Mouse (Mus musculus): ENCODE measurements around the gene Olfr313. TPM values are rescaled to one million over a fixed set of nuclear protein-coding genes. Genes with fewer than 3 reads are reported as not detected.

Gene Olfr313
- polyA plus RNA-seq, 1 experiment = not detected

- TF ChIP-seq USF1 (IDR thresholded peaks at IDR 0.05; ENCODE audit: low read depth) = no peak
- no peak for TF ChIP-seq CEBPB (IDR thresholded peaks at IDR 0.05; ENCODE audit: low read depth)
- no peak for TF ChIP-seq MYOG (IDR thresholded peaks at IDR 0.05; ENCODE audit: control insufficient read depth, extremely low read depth, insufficient read length)
- no peaks in the 10 kb centered on the region for H3K79me2 ChIP-seq (ENCODE audit: control insufficient read depth, insufficient read depth)
- H3K27me3 ChIP-seq (ENCODE audit: control insufficient read depth, insufficient read depth, insufficient read length) = no peaks in the 10 kb centered on the region
- H3K36me3 ChIP-seq (ENCODE audit: control insufficient read depth, insufficient read depth) = no peaks in the 10 kb centered on the region
- H3ac ChIP-seq (ENCODE audit: control insufficient read depth, insufficient read length, low read depth) = no peak overlapping the region
- no peak overlapping the region for H3K4me3 ChIP-seq (ENCODE audit: insufficient read depth, poor library complexity, severe bottlenecking)
- H3K79me3 ChIP-seq (ENCODE audit: low read depth) = no peaks in the 10 kb centered on the region
Measured at GRCm38 (mm10) chr11:58789532-58789931, 25.3 kb upstream of the Olfr313 start.

GRCm38 (mm10) chr11:58790053-58790452, 24.7 kb upstream of the Olfr313 start:
- TF ChIP-seq CEBPB (IDR thresholded peaks at IDR 0.05; ENCODE audit: low read depth) (no peak), MAX (IDR thresholded peaks at IDR 0.05) (no peak), CTCF (IDR thresholded peaks at IDR 0.05; ENCODE audit: control insufficient read depth, insufficient read depth, insufficient read length) (no peak), MYOG (IDR thresholded peaks at IDR 0.05; ENCODE audit: control insufficient read depth, extremely low read depth, insufficient read length) (no peak), USF1 (IDR thresholded peaks at IDR 0.05; ENCODE audit: low read depth) (no peak), MYOD1 (IDR thresholded peaks at IDR 0.05; ENCODE audit: control insufficient read depth, insufficient read length, low read depth) (no peak), FOSL1 (IDR thresholded peaks at IDR 0.05; ENCODE audit: insufficient read depth, low read length, poor library complexity, severe bottlenecking) (no peak)
- Histone ChIP-seq H3K79me2 (ENCODE audit: control insufficient read depth, insufficient read depth) (no peaks in the 10 kb centered on the region), H3K79me3 (ENCODE audit: low read depth) (no peaks in the 10 kb centered on the region), H3K4me3 (ENCODE audit: insufficient read depth, poor library complexity, severe bottlenecking) (no peak overlapping the region), H3ac (ENCODE audit: control insufficient read depth, insufficient read length, low read depth) (no peak overlapping the region), H3K36me3 (ENCODE audit: control insufficient read depth, insufficient read depth) (no peaks in the 10 kb centered on the region), H3K27me3 (ENCODE audit: control insufficient read depth, insufficient read depth, insufficient read length) (no peaks in the 10 kb centered on the region)

- no peaks in the 10 kb centered on the region for H3K79me3 ChIP-seq (ENCODE audit: low read depth)
- no peaks in the 10 kb centered on the region for H3K27me3 ChIP-seq (ENCODE audit: control insufficient read depth, insufficient read depth, insufficient read length)
- TF ChIP-seq CEBPB (IDR thresholded peaks at IDR 0.05; ENCODE audit: low read depth) (no peak), MYOD1 (IDR thresholded peaks at IDR 0.05; ENCODE audit: control insufficient read depth, insufficient read length, low read depth) (no peak), FOSL1 (IDR thresholded peaks at IDR 0.05; ENCODE audit: insufficient read depth, low read length, poor library complexity, severe bottlenecking) (no peak), CTCF (IDR thresholded peaks at IDR 0.05; ENCODE audit: control insufficient read depth, insufficient read depth, insufficient read length) (no peak), MAX (IDR thresholded peaks at IDR 0.05) (no peak), MYOG (IDR thresholded peaks at IDR 0.05; ENCODE audit: control insufficient read depth, extremely low read depth, insufficient read length) (no peak), USF1 (IDR thresholded peaks at IDR 0.05; ENCODE audit: low read depth) (no peak)
- H3K4me3 ChIP-seq (ENCODE audit: insufficient read depth, poor library complexity, severe bottlenecking) = no peak overlapping the region
- no peaks in the 10 kb centered on the region for H3K36me3 ChIP-seq (ENCODE audit: control insufficient read depth, insufficient read depth)
- H3K79me2 ChIP-seq (ENCODE audit: control insufficient read depth, insufficient read depth) = no peaks in the 10 kb centered on the region
- H3ac ChIP-seq (ENCODE audit: control insufficient read depth, insufficient read length, low read depth) = no peak overlapping the region
Measured at GRCm38 (mm10) chr11:58790646-58791045, 24.2 kb upstream of the Olfr313 start.

GRCm38 (mm10) chr11:58795856-58796255, 18.9 kb upstream of the Olfr313 start:
- Histone ChIP-seq H3K27me3 (ENCODE audit: control insufficient read depth, insufficient read depth, insufficient read length) (no peaks in the 10 kb centered on the region), H3K79me3 (ENCODE audit: low read depth) (no peaks in the 10 kb centered on the region), H3K36me3 (ENCODE audit: control insufficient read depth, insufficient read depth) (no peaks in the 10 kb centered on the region), H3ac (ENCODE audit: control insufficient read depth, insufficient read length, low read depth) (no peak overlapping the region), H3K4me3 (ENCODE audit: insufficient read depth, poor library complexity, severe bottlenecking) (no peak overlapping the region), H3K79me2 (ENCODE audit: control insufficient read depth, insufficient read depth) (no peaks in the 10 kb centered on the region)
- TF ChIP-seq MAX (IDR thresholded peaks at IDR 0.05) = no peak
- TF ChIP-seq USF1 (IDR thresholded peaks at IDR 0.05; ENCODE audit: low read depth) = no peak
- no peak for TF ChIP-seq MYOD1 (IDR thresholded peaks at IDR 0.05; ENCODE audit: control insufficient read depth, insufficient read length, low read depth)
- no peak for TF ChIP-seq CTCF (IDR thresholded peaks at IDR 0.05; ENCODE audit: control insufficient read depth, insufficient read depth, insufficient read length)
- no peak for TF ChIP-seq FOSL1 (IDR thresholded peaks at IDR 0.05; ENCODE audit: insufficient read depth, low read length, poor library complexity, severe bottlenecking)
- no peak for TF ChIP-seq CEBPB (IDR thresholded peaks at IDR 0.05; ENCODE audit: low read depth)
- TF ChIP-seq MYOG (IDR thresholded peaks at IDR 0.05; ENCODE audit: control insufficient read depth, extremely low read depth, insufficient read length) = no peak

GRCm38 (mm10) chr11:58796850-58797249, 17.9 kb upstream of the Olfr313 start:
- TF ChIP-seq CEBPB (IDR thresholded peaks at IDR 0.05; ENCODE audit: low read depth) = no peak
- TF ChIP-seq FOSL1 (IDR thresholded peaks at IDR 0.05; ENCODE audit: insufficient read depth, low read length, poor library complexity, severe bottlenecking) = no peak
- TF ChIP-seq MYOD1 (IDR thresholded peaks at IDR 0.05; ENCODE audit: control insufficient read depth, insufficient read length, low read depth) = no peak
- TF ChIP-seq CTCF (IDR thresholded peaks at IDR 0.05; ENCODE audit: control insufficient read depth, insufficient read depth, insufficient read length) = no peak
- no peak for TF ChIP-seq MAX (IDR thresholded peaks at IDR 0.05)
- TF ChIP-seq MYOG (IDR thresholded peaks at IDR 0.05; ENCODE audit: control insufficient read depth, extremely low read depth, insufficient read length) = no peak
- TF ChIP-seq USF1 (IDR thresholded peaks at IDR 0.05; ENCODE audit: low read depth) = no peak
- H3K79me2 ChIP-seq (ENCODE audit: control insufficient read depth, insufficient read depth) = no peaks in the 10 kb centered on the region
- no peak overlapping the region for H3K4me3 ChIP-seq (ENCODE audit: insufficient read depth, poor library complexity, severe bottlenecking)
- H3ac ChIP-seq (ENCODE audit: control insufficient read depth, insufficient read length, low read depth) = no peak overlapping the region
- no peaks in the 10 kb centered on the region for H3K79me3 ChIP-seq (ENCODE audit: low read depth)
- no peaks in the 10 kb centered on the region for H3K36me3 ChIP-seq (ENCODE audit: control insufficient read depth, insufficient read depth)
- H3K27me3 ChIP-seq (ENCODE audit: control insufficient read depth, insufficient read depth, insufficient read length) = no peaks in the 10 kb centered on the region

- TF ChIP-seq MYOD1 (IDR thresholded peaks at IDR 0.05; ENCODE audit: control insufficient read depth, insufficient read length, low read depth) (no peak), CTCF (IDR thresholded peaks at IDR 0.05; ENCODE audit: control insufficient read depth, insufficient read depth, insufficient read length) (no peak), MYOG (IDR thresholded peaks at IDR 0.05; ENCODE audit: control insufficient read depth, extremely low read depth, insufficient read length) (no peak), CEBPB (IDR thresholded peaks at IDR 0.05; ENCODE audit: low read depth) (no peak), MAX (IDR thresholded peaks at IDR 0.05) (no peak), USF1 (IDR thresholded peaks at IDR 0.05; ENCODE audit: low read depth) (no peak), FOSL1 (IDR thresholded peaks at IDR 0.05; ENCODE audit: insufficient read depth, low read length, poor library complexity, severe bottlenecking) (no peak)
- H3K4me3 ChIP-seq (ENCODE audit: insufficient read depth, poor library complexity, severe bottlenecking) = no peak overlapping the region
- H3K79me2 ChIP-seq (ENCODE audit: control insufficient read depth, insufficient read depth) = no peaks in the 10 kb centered on the region
- H3K27me3 ChIP-seq (ENCODE audit: control insufficient read depth, insufficient read depth, insufficient read length) = no peaks in the 10 kb centered on the region
- H3K79me3 ChIP-seq (ENCODE audit: low read depth) = no peaks in the 10 kb centered on the region
- H3ac ChIP-seq (ENCODE audit: control insufficient read depth, insufficient read length, low read depth) = no peak overlapping the region
- no peaks in the 10 kb centered on the region for H3K36me3 ChIP-seq (ENCODE audit: control insufficient read depth, insufficient read depth)
Measured at GRCm38 (mm10) chr11:58799747-58800146, 15.1 kb upstream of the Olfr313 start.

Data from C2C12 (cell line).